Mouse (Mus musculus): ENCODE measurements around the gene Elof1. TPM values are rescaled to one million over a fixed set of nuclear protein-coding genes. Genes with fewer than 3 reads are reported as not detected.

Gene Elof1
- total and polyA plus RNA-seq, 3 experiments, result 66.7 to 98.4 (median 88.3) TPM

- peaks cover 38% of the 10 kb centered on the region for H3K36me3 ChIP-seq (replicated peaks)
- no peaks in the 10 kb centered on the region for H3K9me3 ChIP-seq (replicated peaks)
- DNase-seq (ENCODE audit: low spot score), result peak; percentile 62
- H3K4me1 ChIP-seq (ENCODE audit: insufficient read depth, low read depth, low read length), result peaks cover 77% of the 10 kb centered on the region
- H3K4me3 ChIP-seq (ENCODE audit: low read depth, low read length), result peak overlapping the region; percentile 74
- peak; percentile 43; the same call in 1 of the 2 replicates for ATAC-seq (ENCODE audit: extremely low read depth, insufficient number of reproducible peaks, low FRiP score, poor library complexity, severe bottlenecking)
- no peaks in the 10 kb centered on the region for H3K27me3 ChIP-seq (ENCODE audit: insufficient read depth, low read length)
- TF ChIP-seq GATA1 (IDR thresholded peaks at IDR 0.05; ENCODE audit: borderline replicate concordance, low read length), result no peak
- TF ChIP-seq CTCF (IDR thresholded peaks at IDR 0.05; ENCODE audit: low read depth, low read length), result no peak
- TF ChIP-seq TAL1 (conservative IDR thresholded peaks at IDR 0.05; ENCODE audit: low read depth, low read length), result no peak
- TF ChIP-seq GATA2 (IDR thresholded peaks at IDR 0.05; ENCODE audit: borderline replicate concordance, low read depth, low read length), result no peak
- no peak for TF ChIP-seq POLR2AphosphoS5 (IDR thresholded peaks at IDR 0.05; ENCODE audit: insufficient replicate concordance, low read depth, low read length)
Measured at GRCm38 (mm10) chr9:22131226-22131981, 14.4 kb upstream of the Elof1 start.

GRCm38 (mm10) chr9:22125246-22126027 is 8.5 kb upstream of the Elof1 start:
- Histone ChIP-seq H3K9me3 (replicated peaks) (no peaks in the 10 kb centered on the region), H3K36me3 (replicated peaks) (peaks cover 43% of the 10 kb centered on the region), H3K4me3 (ENCODE audit: low read depth, low read length) (no peak overlapping the region), H3K4me1 (ENCODE audit: insufficient read depth, low read depth, low read length) (peaks cover 63% of the 10 kb centered on the region), H3K27me3 (ENCODE audit: insufficient read depth, low read length) (no peaks in the 10 kb centered on the region)
- ATAC-seq (ENCODE audit: extremely low read depth, insufficient number of reproducible peaks, low FRiP score, poor library complexity, severe bottlenecking), result no peak
- TF ChIP-seq TAL1 (conservative IDR thresholded peaks at IDR 0.05; ENCODE audit: low read depth, low read length), result no peak
- TF ChIP-seq GATA1 (IDR thresholded peaks at IDR 0.05; ENCODE audit: borderline replicate concordance, low read length), result no peak
- no peak for TF ChIP-seq CTCF (IDR thresholded peaks at IDR 0.05; ENCODE audit: low read depth, low read length)
- TF ChIP-seq POLR2AphosphoS5 (IDR thresholded peaks at IDR 0.05; ENCODE audit: insufficient replicate concordance, low read depth, low read length), result no peak
- TF ChIP-seq GATA2 (IDR thresholded peaks at IDR 0.05; ENCODE audit: borderline replicate concordance, low read depth, low read length), result no peak
- DNase-seq (ENCODE audit: low spot score), result no peak

DNA sequence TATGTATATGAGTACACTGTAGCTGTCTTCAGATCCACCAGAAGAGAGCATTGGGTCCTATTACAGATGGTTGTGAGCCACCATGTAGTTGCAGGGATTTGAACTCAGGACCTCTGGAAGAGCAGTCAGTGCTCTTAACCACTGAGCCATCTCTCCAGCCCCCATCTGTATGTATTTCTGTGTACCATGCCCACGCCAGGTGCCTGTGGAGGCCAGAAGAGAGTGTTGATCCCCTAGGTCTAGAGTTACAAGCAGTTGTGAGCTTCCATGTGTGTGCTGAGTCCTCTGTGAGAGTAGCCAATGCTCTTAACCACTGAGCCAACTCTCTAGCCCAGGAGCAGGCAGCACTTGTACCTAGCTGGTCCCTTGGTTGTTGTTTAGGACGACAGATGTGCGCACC is 7.2 kb upstream of the Elof1 start:
- DNase-seq (ENCODE audit: low spot score), result no peak
- peaks cover 60% of the 10 kb centered on the region for H3K4me1 ChIP-seq (ENCODE audit: insufficient read depth, low read depth, low read length)
- no peak for ATAC-seq (ENCODE audit: extremely low read depth, insufficient number of reproducible peaks, low FRiP score, poor library complexity, severe bottlenecking)
- H3K9me3 ChIP-seq (replicated peaks), result 0 out of 2 replicates have a peak, but pooled peaks cover 2% of the 10 kb centered on the region
- peaks cover 32% of the 10 kb centered on the region for H3K36me3 ChIP-seq (replicated peaks)
- H3K4me3 ChIP-seq (ENCODE audit: low read depth, low read length), result no peak overlapping the region
- H3K27me3 ChIP-seq (ENCODE audit: insufficient read depth, low read length), result no peaks in the 10 kb centered on the region
- TF ChIP-seq GATA2 (IDR thresholded peaks at IDR 0.05; ENCODE audit: borderline replicate concordance, low read depth, low read length) (no peak), CTCF (IDR thresholded peaks at IDR 0.05; ENCODE audit: low read depth, low read length) (no peak), POLR2AphosphoS5 (IDR thresholded peaks at IDR 0.05; ENCODE audit: insufficient replicate concordance, low read depth, low read length) (no peak), GATA1 (IDR thresholded peaks at IDR 0.05; ENCODE audit: borderline replicate concordance, low read length) (no peak), TAL1 (conservative IDR thresholded peaks at IDR 0.05; ENCODE audit: low read depth, low read length) (no peak)

DNA sequence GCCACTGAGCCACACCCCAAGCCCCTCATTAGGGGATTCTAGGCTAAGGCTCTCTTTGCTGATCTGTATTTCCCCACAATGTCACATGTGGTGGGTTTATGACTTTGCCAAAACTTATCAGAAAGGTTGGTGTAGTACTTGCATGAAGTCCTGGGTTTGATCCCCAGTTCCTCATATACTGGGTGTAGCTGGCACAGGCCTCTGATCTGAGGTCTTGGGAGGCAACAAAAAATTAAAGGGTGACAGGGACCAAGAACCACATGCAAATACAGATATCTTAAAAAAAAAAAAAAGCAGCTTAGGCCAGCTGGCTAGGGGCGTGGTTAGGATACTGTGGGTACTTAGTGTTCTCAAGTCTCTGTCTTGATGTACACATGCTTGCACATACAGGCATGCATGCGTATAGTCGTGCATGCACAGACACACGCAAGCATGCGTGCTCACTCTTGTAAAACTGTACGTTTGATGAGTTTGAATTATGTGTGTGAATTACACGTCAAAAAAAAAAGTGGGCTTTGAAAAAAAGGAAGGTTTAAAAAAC is 6.2 kb upstream of the Elof1 start:
- no peak for TF ChIP-seq CTCF (IDR thresholded peaks at IDR 0.05; ENCODE audit: low read depth, low read length)
- TF ChIP-seq GATA1 (IDR thresholded peaks at IDR 0.05; ENCODE audit: borderline replicate concordance, low read length), result no peak
- TF ChIP-seq TAL1 (conservative IDR thresholded peaks at IDR 0.05; ENCODE audit: low read depth, low read length), result no peak
- no peak for TF ChIP-seq POLR2AphosphoS5 (IDR thresholded peaks at IDR 0.05; ENCODE audit: insufficient replicate concordance, low read depth, low read length)
- no peak for TF ChIP-seq GATA2 (IDR thresholded peaks at IDR 0.05; ENCODE audit: borderline replicate concordance, low read depth, low read length)
- no peak for DNase-seq (ENCODE audit: low spot score)

DNA sequence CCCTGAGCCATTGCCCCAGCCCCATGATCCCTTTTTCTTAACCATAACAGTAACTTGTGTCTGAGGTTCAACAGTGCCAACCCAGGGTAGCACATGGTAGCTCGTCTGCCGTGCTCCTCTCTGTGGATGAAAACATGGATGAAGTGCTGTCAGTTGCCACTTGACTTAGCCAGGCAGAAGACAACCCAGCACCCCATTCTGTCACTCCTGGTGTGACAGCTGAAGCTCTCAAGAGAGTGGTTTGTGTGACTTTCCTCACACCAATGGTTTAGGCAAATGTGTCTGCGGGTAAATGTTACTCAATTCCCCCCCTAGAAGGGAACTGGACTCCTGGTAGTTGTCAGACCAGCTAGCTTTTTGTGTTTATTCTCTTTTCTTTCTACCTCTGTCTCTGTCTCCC is 5.0 kb upstream of the Elof1 start:
- H3K4me1 ChIP-seq (ENCODE audit: insufficient read depth, low read depth, low read length), result peaks cover 75% of the 10 kb centered on the region
- H3K36me3 ChIP-seq (replicated peaks), result peaks cover 11% of the 10 kb centered on the region
- no peak for DNase-seq (ENCODE audit: low spot score)
- H3K9me3 ChIP-seq (replicated peaks), result 0 out of 2 replicates have a peak, but pooled peaks cover 2% of the 10 kb centered on the region
- no peak overlapping the region; the same call in 1 of the 2 replicates for H3K4me3 ChIP-seq (ENCODE audit: low read depth, low read length)
- no peaks in the 10 kb centered on the region for H3K27me3 ChIP-seq (ENCODE audit: insufficient read depth, low read length)
- ATAC-seq (ENCODE audit: extremely low read depth, insufficient number of reproducible peaks, low FRiP score, poor library complexity, severe bottlenecking), result no peak
- TF ChIP-seq TAL1 (conservative IDR thresholded peaks at IDR 0.05; ENCODE audit: low read depth, low read length) (no peak), GATA1 (IDR thresholded peaks at IDR 0.05; ENCODE audit: borderline replicate concordance, low read length) (no peak), CTCF (IDR thresholded peaks at IDR 0.05; ENCODE audit: low read depth, low read length) (no peak), GATA2 (IDR thresholded peaks at IDR 0.05; ENCODE audit: borderline replicate concordance, low read depth, low read length) (no peak), POLR2AphosphoS5 (IDR thresholded peaks at IDR 0.05; ENCODE audit: insufficient replicate concordance, low read depth, low read length) (no peak)

More for the DNA sequence above, 6.2 kb upstream of the Elof1 start:
- H3K9me3 ChIP-seq (replicated peaks), result 0 out of 2 replicates have a peak, but pooled peaks cover 2% of the 10 kb centered on the region
- H3K27me3 ChIP-seq (ENCODE audit: insufficient read depth, low read length), result no peaks in the 10 kb centered on the region
- no peak overlapping the region for H3K4me3 ChIP-seq (ENCODE audit: low read depth, low read length)
- peak; percentile 42 for ATAC-seq (ENCODE audit: extremely low read depth, insufficient number of reproducible peaks, low FRiP score, poor library complexity, severe bottlenecking)
- peaks cover 65% of the 10 kb centered on the region for H3K4me1 ChIP-seq (ENCODE audit: insufficient read depth, low read depth, low read length)
- peaks cover 21% of the 10 kb centered on the region for H3K36me3 ChIP-seq (replicated peaks)

All from G1E (cell line).